Mouse (Mus musculus): Measurements from ENCODE around the gene Slc47a1.
A peak's percentile ranks its signal among the peaks of the same experiment; 100 is the strongest.
"Not testable (repeated sequence)": the region's sequence is repeated elsewhere in the genome, so short reads cannot be mapped to it uniquely, and the experiment has no call there.

The Slc47a1 gene

DNA sequence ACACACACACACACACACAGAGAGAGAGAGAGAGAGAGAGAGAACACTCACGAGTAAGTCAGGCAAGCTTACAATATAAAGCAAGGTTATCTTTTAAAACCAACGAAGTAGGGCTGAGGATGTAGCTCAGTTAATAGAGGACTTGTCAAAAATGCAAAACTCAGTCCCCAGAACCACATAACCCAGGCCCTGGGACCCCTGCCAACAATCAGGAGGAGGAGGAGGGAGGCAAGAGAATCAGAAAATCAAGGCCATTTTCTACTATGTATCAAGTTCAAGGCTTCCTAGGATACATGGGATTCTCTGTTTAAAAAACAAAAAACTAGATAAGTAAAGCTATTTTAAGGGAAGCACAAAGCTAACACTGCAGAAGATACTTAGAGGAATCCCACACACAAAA, 61.3 kb downstream of the Slc47a1 start:
- no peak for DNase-seq

DNA sequence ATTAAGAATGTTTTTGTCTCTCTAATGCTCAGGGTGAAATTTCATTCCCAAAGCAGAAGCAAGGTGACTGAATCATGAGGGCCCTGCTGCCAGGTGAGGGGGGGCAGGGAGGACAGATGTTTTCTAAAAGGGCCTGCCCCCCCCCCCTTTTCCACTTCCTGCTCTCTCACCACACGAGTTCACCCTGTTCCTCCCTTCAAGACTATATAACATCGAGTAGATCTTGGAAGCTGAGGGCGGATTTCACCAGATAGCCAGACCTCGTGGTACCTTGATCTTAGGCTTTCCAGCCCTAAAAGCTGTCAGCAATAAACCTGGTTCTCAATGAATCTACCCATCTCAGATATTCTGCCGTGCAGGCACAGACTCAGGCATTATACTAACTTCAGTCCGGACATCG, 67.8 kb downstream of the Slc47a1 start:
- peak; percentile 55 for DNase-seq

DNA sequence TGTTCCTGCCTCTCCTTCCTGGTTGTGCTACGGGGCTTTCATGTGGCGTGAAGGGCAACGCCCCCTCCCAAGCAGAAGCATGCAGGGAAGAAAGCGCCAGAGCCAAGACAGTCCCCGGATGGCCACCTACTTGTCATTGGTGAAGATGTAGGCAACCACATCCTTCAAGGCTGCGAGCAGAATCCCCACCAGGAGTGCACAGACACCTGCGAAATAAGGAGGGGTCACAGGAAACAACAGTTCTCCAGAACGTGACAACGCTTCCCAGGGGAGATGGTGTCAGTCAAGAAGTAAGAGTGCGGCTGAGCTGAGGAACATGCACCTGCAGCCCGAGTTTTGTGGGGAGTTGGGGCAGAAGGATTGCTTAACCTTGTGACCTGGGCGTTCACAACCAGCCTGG, 68.3 kb downstream of the Slc47a1 start:
- DNase-seq, result peak; percentile 71

DNA sequence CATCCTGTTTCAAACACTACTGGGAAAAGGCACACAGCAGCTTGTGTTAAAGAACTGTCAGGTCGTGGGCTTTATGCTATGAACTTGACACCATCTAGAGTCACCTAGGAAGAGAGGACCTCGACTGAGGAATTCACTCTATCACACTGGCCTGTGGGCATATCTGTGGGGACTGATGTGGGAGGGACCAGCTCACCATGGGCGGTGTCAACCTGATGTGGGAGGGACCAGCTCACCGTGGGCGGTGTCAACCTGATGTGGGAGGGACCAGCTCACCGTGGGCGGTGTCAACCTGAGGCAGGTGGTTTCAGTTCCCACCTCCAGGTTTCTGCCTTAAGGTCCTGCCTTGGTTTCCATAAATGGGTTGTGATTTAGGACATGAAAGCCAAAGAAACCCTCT, 70.3 kb downstream of the Slc47a1 start:
- DNase-seq, result peak; percentile 51

DNA sequence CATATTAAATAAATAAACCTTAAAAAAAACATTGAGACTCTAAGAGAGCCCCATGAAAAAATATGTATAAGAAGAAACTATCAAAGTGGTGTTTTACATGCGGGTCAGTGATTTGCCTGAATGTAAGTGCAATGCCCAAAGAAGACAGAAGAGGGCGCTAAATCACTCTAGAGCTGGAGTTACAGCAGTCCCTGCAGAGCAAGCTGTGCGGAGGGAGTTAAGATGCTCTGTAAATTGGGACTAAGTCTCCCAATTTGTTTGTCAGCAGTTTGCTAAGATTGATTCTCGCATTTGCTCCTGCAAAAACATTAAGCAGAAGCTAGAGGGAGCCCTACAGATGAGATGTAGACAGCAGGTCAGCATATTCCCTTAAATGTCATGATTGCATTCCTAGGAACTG, 72.8 kb downstream of the Slc47a1 start:
- DNase-seq, result peak; percentile 76

DNA sequence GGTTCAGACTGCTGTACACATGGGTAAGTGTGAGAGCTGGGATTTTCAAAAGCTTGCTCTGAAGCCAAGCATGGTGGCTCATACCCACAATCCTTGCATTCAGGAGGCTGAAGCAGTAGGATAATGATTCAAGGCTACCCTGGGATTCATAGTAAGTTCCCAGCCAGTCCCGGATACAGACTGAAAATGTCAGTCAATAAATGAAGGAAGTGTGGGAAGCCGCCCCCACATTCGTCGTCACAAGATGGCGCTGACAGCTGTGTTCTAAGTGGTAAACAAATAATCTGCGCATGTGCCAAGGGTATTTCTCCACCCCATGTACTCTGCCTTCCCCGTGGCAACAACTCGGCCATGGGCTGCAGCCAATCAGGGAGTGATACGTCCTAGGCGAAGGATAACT, 73.6 kb downstream of the Slc47a1 start:
- not testable (repeated sequence) for DNase-seq

DNA sequence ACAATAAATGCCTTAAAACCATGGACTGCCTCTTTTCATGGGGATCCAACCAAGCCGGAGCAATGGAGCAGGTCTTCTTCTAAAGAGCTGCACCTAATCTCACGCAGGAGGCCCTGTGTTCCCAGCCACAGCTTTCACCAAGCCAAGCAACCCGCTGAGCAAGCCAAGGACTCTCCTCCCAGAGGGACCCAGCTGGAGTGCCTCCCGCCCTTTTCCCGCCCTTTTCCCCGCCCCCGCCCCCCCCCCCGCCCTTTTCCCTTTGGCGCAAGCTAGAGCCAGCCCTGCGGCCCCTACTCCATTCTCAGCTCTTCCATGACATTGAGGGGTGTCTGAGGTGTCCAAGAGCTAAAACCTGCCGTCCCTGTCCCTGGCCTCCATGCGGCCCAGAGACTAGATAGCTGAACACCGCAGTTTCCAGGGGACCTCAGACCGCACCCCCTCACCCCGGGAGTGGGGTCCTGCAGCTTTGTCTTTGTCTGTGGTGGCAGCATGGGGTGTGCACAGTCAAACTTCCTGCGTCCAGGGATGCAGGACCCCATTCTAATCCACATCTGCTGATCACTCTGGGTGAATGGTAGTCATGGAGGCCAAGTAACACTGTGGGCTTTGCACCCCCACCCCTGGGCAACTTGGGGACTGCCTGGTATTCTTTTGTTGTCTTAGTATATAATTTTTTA, 77.3 kb downstream of the Slc47a1 start:
- DNase-seq, result no peak

DNA sequence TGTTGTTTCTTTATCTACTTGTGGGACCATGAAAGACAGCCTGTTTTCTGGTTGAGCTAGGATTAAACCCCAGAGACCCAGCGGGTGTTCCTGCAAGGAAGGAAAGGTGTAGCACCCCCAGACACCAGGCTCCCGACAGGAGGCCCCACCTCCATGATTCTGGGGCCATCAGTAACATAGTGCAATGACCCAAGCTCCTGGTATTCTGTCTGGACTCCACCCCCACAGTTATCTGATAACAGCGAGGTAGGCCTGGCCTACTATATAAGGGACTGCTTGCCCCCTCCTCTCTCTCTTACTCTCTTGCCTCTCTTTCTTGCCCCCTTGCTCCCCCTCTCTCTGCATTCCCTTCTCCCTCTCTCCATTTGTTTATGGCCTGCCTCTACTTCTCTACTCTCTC, 77.9 kb downstream of the Slc47a1 start:
- DNase-seq, result no peak

DNA sequence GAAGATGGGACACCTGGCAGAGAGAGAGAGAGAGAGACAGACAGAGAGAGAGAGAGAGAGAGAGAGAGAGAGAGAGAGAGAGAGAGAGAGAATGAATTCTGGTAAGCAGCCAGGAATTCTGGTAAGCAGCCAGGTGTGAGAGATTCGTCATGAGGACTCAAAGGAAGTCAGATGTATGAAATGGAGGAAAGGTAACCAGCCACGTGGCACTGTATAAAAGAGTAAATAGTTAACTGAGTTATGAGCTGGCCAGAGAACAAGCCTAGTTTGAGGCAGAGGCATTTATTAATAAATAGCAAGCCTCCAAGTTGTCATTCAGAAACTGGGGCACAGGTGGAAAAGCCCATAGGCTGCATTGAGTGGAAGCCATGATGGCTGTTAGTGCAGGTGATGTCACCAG, 80.2 kb downstream of the Slc47a1 start:
- DNase-seq, result no peak

DNA sequence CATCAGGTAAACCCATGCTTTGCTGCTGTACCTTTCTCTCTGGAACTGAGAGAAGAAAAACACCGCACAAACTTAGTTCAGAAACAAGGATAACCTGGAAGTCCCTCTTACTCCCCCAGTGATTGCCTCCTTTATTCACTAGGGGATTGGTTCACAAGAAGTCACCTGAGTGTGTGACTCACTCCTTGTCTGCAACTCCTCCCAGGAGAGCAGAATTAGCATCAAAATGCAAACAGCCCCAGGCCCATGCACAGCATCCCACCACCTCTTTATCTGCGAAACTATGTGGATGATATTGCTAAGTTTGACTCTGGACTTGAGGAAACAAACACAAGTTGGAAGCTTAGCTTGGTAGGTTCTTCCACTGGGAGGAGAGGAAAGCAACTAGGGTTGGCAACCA, 80.8 kb downstream of the Slc47a1 start:
- DNase-seq, result no peak

DNA sequence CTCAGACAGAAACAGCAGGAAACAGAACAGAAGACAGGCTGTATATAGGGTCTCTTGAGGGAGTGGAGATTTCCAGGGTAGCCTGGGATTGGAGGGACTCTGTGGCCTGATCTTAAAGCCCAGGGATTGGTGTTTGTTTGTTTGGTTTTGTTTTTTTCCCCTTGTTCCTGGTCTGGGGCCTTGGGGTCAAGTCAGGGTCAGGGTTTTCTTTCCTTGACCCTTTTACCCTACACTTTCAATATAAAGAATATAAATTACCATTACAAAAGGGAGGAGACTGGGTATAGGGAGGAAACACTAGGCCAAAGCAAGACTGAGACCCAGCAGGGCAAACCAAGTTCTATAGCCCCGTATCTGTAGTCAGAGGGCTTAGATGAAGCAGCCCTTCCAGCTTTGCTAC, 81.6 kb downstream of the Slc47a1 start:
- DNase-seq, result no peak

DNA sequence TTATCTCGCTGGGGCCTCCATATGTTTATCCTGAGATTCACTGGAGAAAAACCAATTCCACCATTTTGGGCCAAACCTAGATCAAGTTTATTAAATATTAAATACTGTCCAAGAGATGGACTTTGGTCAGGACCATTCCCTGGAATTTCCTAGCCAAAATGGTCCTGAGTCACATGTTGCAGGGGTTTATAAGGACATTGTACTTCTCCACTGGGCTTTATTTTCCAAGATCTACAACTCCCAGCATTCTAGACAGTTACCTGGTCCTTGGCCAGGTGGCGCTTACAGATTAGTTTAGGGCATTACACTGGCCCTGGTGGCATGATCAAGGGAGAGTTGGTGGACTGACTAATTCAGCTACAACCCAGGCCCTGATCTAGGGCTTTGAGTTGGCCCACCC, 82.6 kb downstream of the Slc47a1 start:
- no peak for DNase-seq

DNA sequence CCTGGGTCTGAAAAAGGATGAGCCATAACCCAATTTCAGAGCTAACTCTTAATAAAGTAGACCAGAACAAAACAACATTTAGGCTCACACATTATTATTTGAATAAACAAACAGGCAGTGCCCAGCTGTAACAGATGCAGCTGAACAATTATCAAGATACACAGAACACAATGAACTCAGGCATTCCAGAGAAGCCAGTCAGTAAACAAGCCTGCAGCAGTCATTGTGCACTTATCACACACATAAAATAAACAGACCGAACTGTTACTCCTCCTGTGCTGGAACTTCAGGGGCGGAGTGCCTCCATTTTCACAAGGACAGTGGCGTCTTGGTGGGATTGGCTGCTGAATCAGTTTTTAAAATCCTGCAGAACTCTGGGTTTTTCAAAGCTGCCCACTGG, 83.7 kb downstream of the Slc47a1 start:
- no peak for DNase-seq
